Mouse (Mus musculus) CH12.LX (cell line): ENCODE measurements around the gene H2afj. TPM values are rescaled to one million over a fixed set of nuclear protein-coding genes. Genes with fewer than 3 reads are reported as not detected.

ENCODE experiments used
- DNase-seq: peaks from one replicate; pipeline ENCODE4 v3.0.0-alpha.2; 2013; ENCODE audit errors: extremely low read depth
- H3K27ac ChIP-seq: 2 replicates; pipeline ENCODE4 v1.5.1; 2012; ENCODE audit warnings: low read depth, mild to moderate bottlenecking, control low read depth, moderate library complexity; ENCODE audit not compliant: insufficient read depth
- H3K27me3 ChIP-seq: replicated peaks from 2 replicates; pipeline ENCODE3; 2012; ENCODE audit warnings: inconsistent platforms
- H3K36me3 ChIP-seq, 2 experiments: replicated peaks in 1 of 2; 2 replicates each; pipeline versions ENCODE3 to v1.6.1; 2012; ENCODE audit warnings: inconsistent platforms in 1 of 2, low read length in 1 of 2, mild to moderate bottlenecking in 1 of 2, mixed read lengths in 1 of 2, moderate library complexity in 1 of 2; ENCODE audit not compliant: control insufficient read depth in 1 of 2, insufficient read depth in 1 of 2
- H3K4me1 ChIP-seq, 2 experiments: 2 replicates each; pipeline ENCODE4 v1.6.1; 2012; ENCODE audit warnings: inconsistent platforms in 1 of 2, moderate library complexity in 1 of 2; ENCODE audit not compliant: insufficient read depth in 2 of 2, control insufficient read depth in 1 of 2
- H3K4me2 ChIP-seq: 2 replicates; pipeline ENCODE4 v1.6.1; 2012; ENCODE audit warnings: low read depth, mild to moderate bottlenecking, control low read depth; ENCODE audit not compliant: poor library complexity, insufficient read depth, severe bottlenecking
- H3K4me3 ChIP-seq, 3 experiments: fragments of 150-350 bp in 1 of 3; sonication (generic) in 1 of 3; replicated peaks in 1 of 3; 2 replicates each; pipeline versions ENCODE3 to v1.5.1; 2011 to 2012; ENCODE audit warnings: low read depth in 2 of 3, low read length in 2 of 3, mild to moderate bottlenecking in 2 of 3, moderate library complexity in 2 of 3, control low read depth in 1 of 3, improper control_type of control experiment in 1 of 3, inconsistent platforms in 1 of 3, mixed read lengths in 1 of 3; ENCODE audit not compliant: poor library complexity in 1 of 3
- H3K79me2 ChIP-seq: replicated peaks from 2 replicates; pipeline ENCODE4 v1.6.1; 2012; ENCODE audit warnings: mild to moderate bottlenecking, moderate library complexity; ENCODE audit not compliant: control insufficient read depth, poor library complexity, insufficient read depth, severe bottlenecking; ENCODE audit errors: extremely low read depth
- H3K9ac ChIP-seq: 2 replicates; pipeline ENCODE4 v1.6.1; 2012; ENCODE audit warnings: low read depth, mild to moderate bottlenecking, control low read depth, moderate library complexity; ENCODE audit not compliant: insufficient read depth
- H3K9me3 ChIP-seq: replicated peaks from 2 replicates; pipeline ENCODE3; 2012; ENCODE audit warnings: low read length, inconsistent platforms, mixed read lengths
- BHLHE40 ChIP-seq: IDR thresholded peaks from 2 replicates; pipeline ENCODE4 v1.6.1; 2011; ENCODE audit warnings: mild to moderate bottlenecking, low read depth, low read length, improper control_type of control experiment
- EP300 ChIP-seq: IDR thresholded peaks from 2 replicates; pipeline ENCODE4 v1.6.1; 2011; ENCODE audit warnings: low read length, improper control_type of control experiment
- MEF2A ChIP-seq: IDR thresholded peaks from 2 replicates; pipeline ENCODE4 v1.6.1; 2014; ENCODE audit warnings: low read depth, mild to moderate bottlenecking, inconsistent platforms, low read length, improper control_type of control experiment, borderline replicate concordance
- dilution Hi-C: fragments of 300-500 bp; cut with MboI; formaldehyde crosslinking; loops from 2 replicates; pipeline ENCODE4 v1.14.3; 2020; ENCODE audit warnings: low sequenced_read_pairs; ENCODE audit not compliant: extremely low pct_unique_long_range_greater_than_20kb, extremely low pct_ligation_motif_present
- in situ Hi-C: fragments of 300-500 bp; cut with MboI; formaldehyde crosslinking; loops from 3 replicates; pipeline ENCODE4 v1.14.3; 2019; ENCODE audit warnings: low sequenced_read_pairs, low pct_ligation_motif_present, low pct_unique_long_range_greater_than_20kb, mixed read lengths
- polyA plus RNA-seq: library from polyadenylated mRNA; unstranded; fragments of >175 nt; gene quantifications from 2 replicates; pipeline ENCODE4 v1.2.1, GENCODE M21; 2012; ENCODE audit warnings: low read depth; ENCODE audit not compliant: insufficient read length
- total RNA-seq, 2 experiments: library from RNA; depleted of rRNA; stranded (reverse); fragments of 300-350 nt in 1 of 2; fragments of >200 nt in 1 of 2; gene quantifications; 2 replicates each; pipeline ENCODE4 v1.2.3; 2012 to 2014

Gene H2afj
- total and polyA plus RNA-seq, 3 experiments = 124 to 217 (median 158) TPM

GRCm38 (mm10) chr6:136858420-136858819, 50.4 kb downstream of the H2afj start:
- H3K27me3 ChIP-seq = no peaks in the 10 kb centered on the region
- H3K4me3 ChIP-seq = no peak overlapping the region
- no peak overlapping the region for H3K9ac ChIP-seq
- DNase-seq = no peak
- H3K4me1 ChIP-seq = peaks cover 16 to 33% of the 10 kb centered on the region in 2 experiments
- in situ Hi-C loops = loop anchor here (5.0 kb wide), 1 partner anchor 129 kb away; no protein-coding TSS in a partner anchor
- H3K36me3 ChIP-seq = peaks cover 2 to 44% of the 10 kb centered on the region in 2 experiments
- H3K27ac ChIP-seq = no peak overlapping the region
- H3K9me3 ChIP-seq = no peaks in the 10 kb centered on the region
- no peak overlapping the region for H3K4me2 ChIP-seq
- dilution Hi-C loops = loop anchor here (25.0 kb wide), 1 partner anchor 129 kb away; no protein-coding TSS in a partner anchor
- TF ChIP-seq EP300 = no peak
- no peak for TF ChIP-seq BHLHE40
- TF ChIP-seq MEF2A = no peak
- H3K79me2 ChIP-seq = no peaks in the 10 kb centered on the region

Other genes starting within 250 kb of the H2afj start
- not detected in 2 replicates for gene Plbd1, start 146.3 kb upstream of the H2afj start, total RNA-seq (2012; rRNA removed)
- not detected in 2 replicates for gene Plbd1, start 146.3 kb upstream of the H2afj start, total RNA-seq (2014; rRNA removed)
- not detected in 2 replicates for gene Plbd1, start 146.3 kb upstream of the H2afj start, polyA plus RNA-seq
- gene Gucy2c, start 26.5 kb upstream of the H2afj start, total RNA-seq (2012; rRNA removed) = 0.08 and 0.13 TPM in 2 replicates
- gene Gucy2c, start 26.5 kb upstream of the H2afj start, total RNA-seq (2014; rRNA removed) = 0.08 TPM in 1 of 2 replicates, not detected in the other
- 0.08 and 0.10 TPM in 2 replicates for gene Gucy2c, start 26.5 kb upstream of the H2afj start, polyA plus RNA-seq
- 78.2 and 135 TPM in 2 replicates for gene Hist4h4, start 3.8 kb upstream of the H2afj start, total RNA-seq (2012; rRNA removed)
- 2.7 and 3.6 TPM in 2 replicates for gene Hist4h4, start 3.8 kb upstream of the H2afj start, total RNA-seq (2014; rRNA removed)
- gene Hist4h4, start 3.8 kb upstream of the H2afj start, polyA plus RNA-seq = 0.16 TPM in 2 replicates
- 9.9 and 10.7 TPM in 2 replicates for gene BC049715, start 19.4 kb downstream of the H2afj start, total RNA-seq (2012; rRNA removed)
- gene BC049715, start 19.4 kb downstream of the H2afj start, total RNA-seq (2014; rRNA removed) = 8.8 and 10.1 TPM in 2 replicates
- gene BC049715, start 19.4 kb downstream of the H2afj start, polyA plus RNA-seq = 13.1 and 13.5 TPM in 2 replicates
- gene Wbp11, start 20.0 kb downstream of the H2afj start, total RNA-seq (2012; rRNA removed) = 49.1 and 51.3 TPM in 2 replicates
- 27.7 and 29.5 TPM in 2 replicates for gene Wbp11, start 20.0 kb downstream of the H2afj start, total RNA-seq (2014; rRNA removed)
- 189 and 212 TPM in 2 replicates for gene Wbp11, start 20.0 kb downstream of the H2afj start, polyA plus RNA-seq
- gene Smco3, start 27.2 kb downstream of the H2afj start, total RNA-seq (2012; rRNA removed) = 5.5 and 6.1 TPM in 2 replicates
- 12.9 and 13.7 TPM in 2 replicates for gene Smco3, start 27.2 kb downstream of the H2afj start, total RNA-seq (2014; rRNA removed)
- 0.90 and 1.2 TPM in 2 replicates for gene Smco3, start 27.2 kb downstream of the H2afj start, polyA plus RNA-seq
- gene Art4, start 49.5 kb downstream of the H2afj start, total RNA-seq (2012; rRNA removed) = 0.34 and 0.71 TPM in 2 replicates
- 0.48 and 0.59 TPM in 2 replicates for gene Art4, start 49.5 kb downstream of the H2afj start, total RNA-seq (2014; rRNA removed)
- gene Art4, start 49.5 kb downstream of the H2afj start, polyA plus RNA-seq = 0.93 and 1.0 TPM in 2 replicates
- gene Mgp, start 67.6 kb downstream of the H2afj start, total RNA-seq (2012; rRNA removed) = not detected in 2 replicates
- not detected in 2 replicates for gene Mgp, start 67.6 kb downstream of the H2afj start, total RNA-seq (2014; rRNA removed)
- gene Mgp, start 67.6 kb downstream of the H2afj start, polyA plus RNA-seq = not detected in 2 replicates
- gene Erp27, start 113.9 kb downstream of the H2afj start, total RNA-seq (2012; rRNA removed) = 0.55 and 0.63 TPM in 2 replicates
- gene Erp27, start 113.9 kb downstream of the H2afj start, total RNA-seq (2014; rRNA removed) = 0.43 TPM in 1 of 2 replicates, not detected in the other
- 1.8 and 1.9 TPM in 2 replicates for gene Erp27, start 113.9 kb downstream of the H2afj start, polyA plus RNA-seq
- gene Pde6h, start 115.6 kb downstream of the H2afj start, total RNA-seq (2012; rRNA removed) = 0.04 TPM in 2 replicates
- gene Pde6h, start 115.6 kb downstream of the H2afj start, total RNA-seq (2014; rRNA removed) = 0.08 TPM in 1 of 2 replicates, not detected in the other
- 0.04 and 0.30 TPM in 2 replicates for gene Pde6h, start 115.6 kb downstream of the H2afj start, polyA plus RNA-seq
- 348 and 355 TPM in 2 replicates for gene Arhgdib, start 133.7 kb downstream of the H2afj start, total RNA-seq (2012; rRNA removed)
- 297 and 321 TPM in 2 replicates for gene Arhgdib, start 133.7 kb downstream of the H2afj start, total RNA-seq (2014; rRNA removed)
- gene Arhgdib, start 133.7 kb downstream of the H2afj start, polyA plus RNA-seq = 1,134 and 1,150 TPM in 2 replicates